Mouse (Mus musculus) layer of hippocampus, postnatal 25 days (tissue): ENCODE results near the gene Pxdc1. TPM values are rescaled to one million over a fixed set of nuclear protein-coding genes. Genes with fewer than 3 reads are reported as not detected.

Experiments used
- DNase-seq, 2 experiments: peaks; one replicate each; pipeline ENCODE4 v3.0.0; 2022; ENCODE audit warnings: mixed read lengths in 2 of 2, low spot score in 1 of 2; ENCODE audit errors: extremely low spot score in 1 of 2
- total RNA-seq, 2 experiments: library from RNA; stranded (reverse); gene quantifications; 2 replicates each; pipeline ENCODE4 v1.2.3; 2021

Pxdc1 gene
- total RNA-seq = 10 to 100 TPM; 15.5 to 20.8 TPM

DNA sequence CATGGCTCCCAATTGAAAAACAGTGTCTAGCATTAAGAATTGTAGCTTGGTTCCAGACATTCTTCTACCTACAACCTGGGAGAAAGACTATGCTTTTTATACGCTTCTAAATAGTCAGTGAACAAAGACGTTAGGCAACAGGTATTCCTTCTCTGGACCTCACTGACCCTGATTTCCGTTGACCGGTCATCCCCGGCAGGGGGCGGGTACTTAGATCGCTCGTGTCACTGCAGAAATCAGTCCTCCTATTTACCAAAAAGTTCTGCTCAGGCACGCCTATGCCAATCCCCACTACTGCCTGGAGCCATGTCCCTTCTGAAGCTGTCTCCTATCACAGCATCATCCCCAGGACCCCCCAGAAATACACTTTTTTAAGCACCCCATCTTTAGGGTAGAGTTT, at the start of gene Pxdc1:
Gene Pxdc1, minus strand, starts transcription at position 96 of the 400 bp plus-strand sequence.
- no peak for DNase-seq

DNA sequence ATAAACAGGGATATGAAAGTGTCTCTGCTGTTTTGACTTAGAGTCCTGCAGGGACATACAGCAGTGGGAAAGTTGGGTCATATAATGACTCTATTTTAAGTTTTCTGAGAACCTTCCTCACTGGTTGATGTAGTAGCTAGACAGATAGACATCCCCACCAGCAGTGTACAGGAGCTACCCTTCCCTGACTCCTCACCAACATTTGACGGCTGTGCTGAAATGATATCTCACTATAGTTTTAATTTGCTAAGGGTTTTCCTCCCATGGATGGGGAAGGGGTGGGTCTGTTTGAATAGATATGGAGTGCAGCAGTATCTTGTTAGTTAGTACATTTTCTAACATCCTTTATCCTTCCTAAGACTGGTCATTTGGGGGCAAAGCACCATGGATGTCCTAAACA, 47.3 kb upstream of the Pxdc1 start:
- no peak for DNase-seq

- no peak for DNase-seq
Observed at GRCm38 (mm10) chr13:34700091-34700490, 46.8 kb upstream of the Pxdc1 start.

- no peak for DNase-seq
Observed at GRCm38 (mm10) chr13:34696734-34697332, 43.5 kb upstream of the Pxdc1 start.

- no peak for DNase-seq
Observed at GRCm38 (mm10) chr13:34693111-34693510, 39.8 kb upstream of the Pxdc1 start.

DNA sequence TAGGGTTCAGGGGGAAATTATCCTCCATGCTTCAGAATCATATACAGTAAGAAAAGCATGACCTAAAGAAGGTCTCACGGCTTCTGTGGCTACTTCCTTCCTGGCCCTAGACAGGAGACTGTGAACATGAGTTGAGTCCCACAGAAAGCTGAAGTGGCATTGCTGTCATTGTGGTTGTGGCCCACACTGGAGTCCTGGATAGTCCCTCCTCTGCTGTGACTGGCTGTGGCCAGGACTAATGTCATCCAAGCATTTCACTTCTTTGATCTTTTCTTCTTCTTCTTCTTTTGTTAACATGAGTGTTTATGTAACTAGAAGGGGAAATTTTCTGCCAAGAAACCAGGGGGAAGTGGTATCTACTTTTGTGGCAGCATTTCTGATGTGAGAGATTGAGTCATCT, 37.8 kb upstream of the Pxdc1 start:
- DNase-seq = no peak

- no peak for DNase-seq
Observed at GRCm38 (mm10) chr13:34685008-34685765, 31.9 kb upstream of the Pxdc1 start.

DNA sequence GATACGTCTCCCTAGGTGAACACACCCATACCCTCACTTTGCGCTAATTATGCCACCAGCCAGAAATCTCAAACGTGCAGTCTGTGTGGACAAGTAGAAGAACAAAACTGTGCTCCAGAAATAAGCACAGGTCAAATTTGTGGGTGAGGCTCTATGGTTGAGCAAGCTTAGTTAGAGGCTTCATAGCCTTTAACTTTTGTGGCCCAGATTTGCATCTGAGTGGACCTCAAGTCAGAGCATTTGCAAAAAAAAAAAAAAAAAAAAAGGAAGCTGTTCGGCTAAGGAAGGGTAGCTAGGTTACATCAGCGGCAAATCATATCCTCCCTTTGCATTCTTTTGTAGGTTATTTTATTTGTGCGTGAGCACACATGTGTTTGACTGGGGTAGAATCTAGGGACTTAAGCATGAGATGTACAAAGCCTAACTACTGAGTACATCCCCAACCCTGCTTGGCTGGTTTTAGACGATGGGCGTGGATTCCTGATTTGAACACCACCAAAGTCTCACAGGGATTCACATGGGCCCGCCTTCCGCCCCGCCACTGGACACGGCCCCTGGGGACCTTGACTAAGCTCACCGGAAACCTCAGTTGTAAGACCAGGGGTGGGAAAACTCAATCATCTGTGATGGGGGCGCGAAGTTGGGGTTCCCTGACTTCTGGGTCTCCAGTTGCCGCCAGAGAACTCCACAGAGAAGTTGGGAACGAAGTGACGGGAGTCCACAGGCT, 30.6 kb upstream of the Pxdc1 start:
- DNase-seq = no peak

GRCm38 (mm10) chr13:34683270-34683669, 30.0 kb upstream of the Pxdc1 start:
- DNase-seq = no peak

- DNase-seq = no peak
Observed at GRCm38 (mm10) chr13:34676507-34676906, 23.2 kb upstream of the Pxdc1 start.

- no peak for DNase-seq
Observed at GRCm38 (mm10) chr13:34675847-34676383, 22.6 kb upstream of the Pxdc1 start.

GRCm38 (mm10) chr13:34673354-34673753, 20.1 kb upstream of the Pxdc1 start:
- DNase-seq = no peak

DNA sequence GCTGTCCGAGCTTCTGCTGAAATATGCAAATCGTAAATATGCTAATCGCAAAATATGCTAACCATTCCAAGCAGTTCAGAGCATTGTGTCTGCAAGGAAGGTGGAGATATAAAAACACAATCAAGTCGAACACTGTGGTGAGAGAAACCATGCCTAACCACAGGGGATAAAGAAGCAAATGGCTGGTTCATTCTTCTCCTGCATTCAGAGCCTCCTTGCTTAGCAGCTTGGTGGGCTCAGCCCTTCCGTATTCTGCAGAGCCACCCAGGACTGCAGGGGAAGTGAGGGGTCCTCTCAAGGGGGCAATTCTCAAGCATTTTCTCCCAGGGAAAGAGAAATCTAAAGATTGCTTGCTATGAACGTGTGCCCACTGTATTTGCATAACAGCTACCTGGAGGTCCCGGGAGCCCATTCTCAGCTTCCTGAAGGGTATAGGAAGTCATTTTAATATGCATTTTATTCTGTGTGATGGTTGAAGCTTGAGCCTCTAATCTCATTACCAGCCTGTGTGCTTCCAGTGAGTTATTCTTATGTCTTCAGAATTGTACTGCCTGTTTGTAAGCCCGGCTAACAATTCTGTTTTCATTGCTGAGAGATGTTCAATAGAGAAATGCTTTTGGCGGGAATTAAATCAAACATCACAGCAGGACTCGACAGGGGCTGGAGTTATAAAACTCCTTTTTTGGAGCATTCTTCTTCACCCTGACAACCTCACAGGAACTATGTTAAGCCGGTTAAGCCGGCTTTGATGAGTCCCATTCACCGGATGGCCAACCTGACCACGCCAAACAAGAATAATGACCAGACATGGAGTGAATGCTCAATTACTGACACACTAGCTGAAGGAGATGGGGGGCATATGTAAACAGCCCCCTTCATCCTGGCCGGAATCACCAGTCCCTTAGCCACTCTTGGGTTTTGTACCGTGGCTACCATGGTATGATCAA, 16.9 kb upstream of the Pxdc1 start:
- no peak for DNase-seq

DNA sequence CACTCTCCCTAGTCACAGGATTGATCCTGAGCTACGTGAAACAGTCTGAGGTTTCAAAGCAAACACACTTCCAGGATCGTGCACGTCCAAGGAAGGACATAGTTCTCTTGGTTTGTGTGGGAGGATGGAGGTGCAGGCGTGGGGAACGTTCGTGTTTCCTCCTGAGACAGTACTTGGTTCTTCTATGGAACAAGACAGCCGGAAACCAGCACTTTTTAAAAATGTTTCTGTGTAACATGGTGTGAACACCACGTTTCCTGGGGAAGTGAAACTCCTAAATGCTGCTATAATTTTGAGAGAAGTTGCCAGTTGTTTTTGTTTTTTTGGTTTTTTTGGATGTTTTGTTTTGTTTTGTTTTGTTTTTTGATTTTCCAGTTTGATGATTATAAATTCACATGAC, 13.9 kb upstream of the Pxdc1 start:
- DNase-seq = no peak

GRCm38 (mm10) chr13:34665074-34665473, 11.8 kb upstream of the Pxdc1 start:
- no peak for DNase-seq

DNA sequence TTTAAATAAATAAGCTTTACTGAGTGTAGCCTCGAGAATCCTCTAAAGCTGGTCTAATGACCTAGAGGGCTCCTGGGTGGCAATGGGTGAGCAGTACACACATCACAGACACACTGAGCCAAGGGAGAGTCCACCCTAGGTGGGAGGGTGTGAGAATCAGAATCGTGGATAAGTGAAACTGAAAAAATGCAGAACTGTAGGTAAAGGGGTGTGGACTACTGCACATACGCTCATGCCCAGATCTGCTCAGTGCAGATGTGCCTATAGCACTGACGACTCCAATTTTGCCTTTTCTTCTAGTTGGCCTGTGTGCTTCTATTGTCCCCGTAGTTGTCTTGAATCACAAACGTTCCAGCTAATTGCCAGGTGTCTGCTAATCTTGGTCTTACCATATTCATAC, 10.5 kb upstream of the Pxdc1 start:
- DNase-seq = no peak

- no peak for DNase-seq
Observed at GRCm38 (mm10) chr13:34659507-34659906, 6.2 kb upstream of the Pxdc1 start.

- DNase-seq = no peak
Observed at GRCm38 (mm10) chr13:34656351-34656750, 3.1 kb upstream of the Pxdc1 start.

GRCm38 (mm10) chr13:34652353-34653241, 689 bp downstream of the Pxdc1 start:
- DNase-seq = peak; percentile 34 to 40
